Mouse (Mus musculus) cerebellum, adult 18-20 months (tissue): Measurements from ENCODE around the gene Ptgis.

Source experiments
- DNase-seq, 2 experiments: peaks; one replicate each; pipeline ENCODE4 v3.0.0; 2021

Ptgis gene

GRCm38 (mm10) chr2:167240008-167240964 lies at the start of gene Ptgis:
Gene Ptgis (minus strand): TSS chr2:167240604.
- DNase-seq = no peak

GRCm38 (mm10) chr2:167281461-167281860 lies 41.1 kb upstream of the Ptgis start:
- no peak for DNase-seq

GRCm38 (mm10) chr2:167280986-167281310 lies 40.5 kb upstream of the Ptgis start:
- DNase-seq = no peak

GRCm38 (mm10) chr2:167280090-167280985 lies 39.9 kb upstream of the Ptgis start:
- peak; percentile 77 to 90 for DNase-seq

- peak; percentile 65 to 82 for DNase-seq
These were observed 38.5 kb upstream of the Ptgis start for GRCm38 (mm10) chr2:167278751-167279526.

GRCm38 (mm10) chr2:167278011-167278410 lies 37.6 kb upstream of the Ptgis start:
- no peak for DNase-seq

GRCm38 (mm10) chr2:167277026-167277425 lies 36.6 kb upstream of the Ptgis start:
- DNase-seq = no peak

GRCm38 (mm10) chr2:167275856-167276255 lies 35.5 kb upstream of the Ptgis start:
- no peak for DNase-seq

- DNase-seq = no peak
These were observed 34.5 kb upstream of the Ptgis start for GRCm38 (mm10) chr2:167274713-167275465.

GRCm38 (mm10) chr2:167273206-167273740 lies 32.9 kb upstream of the Ptgis start:
- DNase-seq = no peak

- DNase-seq = no peak
These were observed 32.3 kb upstream of the Ptgis start for GRCm38 (mm10) chr2:167272706-167273105.

GRCm38 (mm10) chr2:167271121-167271521 lies 30.7 kb upstream of the Ptgis start:
- DNase-seq = no peak

- no peak for DNase-seq
These were observed 30.1 kb upstream of the Ptgis start for GRCm38 (mm10) chr2:167270496-167270895.

GRCm38 (mm10) chr2:167268721-167269120 lies 28.3 kb upstream of the Ptgis start:
- DNase-seq = no peak

GRCm38 (mm10) chr2:167268411-167268690 lies 27.9 kb upstream of the Ptgis start:
- DNase-seq = no peak

GRCm38 (mm10) chr2:167267531-167268410 lies 27.4 kb upstream of the Ptgis start:
- no peak for DNase-seq

- DNase-seq = no peak
These were observed 25.8 kb upstream of the Ptgis start for GRCm38 (mm10) chr2:167266231-167266630.

GRCm38 (mm10) chr2:167265806-167266205 lies 25.4 kb upstream of the Ptgis start:
- DNase-seq = no peak

GRCm38 (mm10) chr2:167265021-167265420 lies 24.6 kb upstream of the Ptgis start:
- DNase-seq = no peak

- DNase-seq = no peak
These were observed 23.5 kb upstream of the Ptgis start for GRCm38 (mm10) chr2:167263931-167264330.
